Mouse (Mus musculus) CD4-positive, CD25-positive, alpha-beta regulatory T cell, adult 2 months (primary cell): ENCODE measurements around the gene Rpl22.

Source experiments
- DNase-seq: peaks from one replicate; pipeline ENCODE4 v3.0.0-alpha.2; 2012; ENCODE audit warnings: low read depth, low spot score

Rpl22 gene

GRCm38 (mm10) chr4:152296874-152297861, 28.4 kb upstream of the Rpl22 start, which contains the start of gene Icmt:
Icmt (plus strand) TSS chr4:152297227.
- peak; percentile 100 for DNase-seq

GRCm38 (mm10) chr4:152298836-152299235, 26.7 kb upstream of the Rpl22 start:
- no peak for DNase-seq

- DNase-seq = no peak
Measured at GRCm38 (mm10) chr4:152300375-152300774, 25.2 kb upstream of the Rpl22 start.

- no peak for DNase-seq
Measured at GRCm38 (mm10) chr4:152302012-152302411, 23.5 kb upstream of the Rpl22 start.

GRCm38 (mm10) chr4:152303172-152303571, 22.4 kb upstream of the Rpl22 start:
- no peak for DNase-seq

GRCm38 (mm10) chr4:152304685-152305084, 20.9 kb upstream of the Rpl22 start:
- no peak for DNase-seq

GRCm38 (mm10) chr4:152305991-152306390, 19.6 kb upstream of the Rpl22 start:
- DNase-seq = no peak

GRCm38 (mm10) chr4:152307542-152307941, 18.0 kb upstream of the Rpl22 start:
- no peak for DNase-seq

- no peak for DNase-seq
Measured at GRCm38 (mm10) chr4:152312186-152312585, 13.4 kb upstream of the Rpl22 start.

- DNase-seq = peak; percentile 42
Measured at GRCm38 (mm10) chr4:152313211-152313632, 12.3 kb upstream of the Rpl22 start.

- peak; percentile 37 for DNase-seq
Measured at GRCm38 (mm10) chr4:152313934-152314333, 11.6 kb upstream of the Rpl22 start.

GRCm38 (mm10) chr4:152315498-152316213, 9.9 kb upstream of the Rpl22 start:
- no peak for DNase-seq

GRCm38 (mm10) chr4:152317631-152318033, 7.9 kb upstream of the Rpl22 start:
- DNase-seq = no peak

GRCm38 (mm10) chr4:152318517-152319234, 6.9 kb upstream of the Rpl22 start, which contains the start of gene Rnf207:
Rnf207 (minus strand) TSS chr4:152318993.
- DNase-seq = peak; percentile 71

- DNase-seq = no peak
Measured at GRCm38 (mm10) chr4:152321464-152321863, 4.1 kb upstream of the Rpl22 start.

- DNase-seq = no peak
Measured at GRCm38 (mm10) chr4:152324641-152325562, 640 bp upstream of the Rpl22 start.

GRCm38 (mm10) chr4:152326543-152326942, 1.0 kb downstream of the Rpl22 start:
- no peak for DNase-seq

- peak; percentile 62 for DNase-seq
Measured at GRCm38 (mm10) chr4:152328691-152329090, 3.1 kb downstream of the Rpl22 start.

- peak; percentile 73 for DNase-seq
Measured at GRCm38 (mm10) chr4:152332952-152333351, 7.4 kb downstream of the Rpl22 start.

- DNase-seq = no peak
Measured at GRCm38 (mm10) chr4:152333587-152333986, 8.0 kb downstream of the Rpl22 start.

GRCm38 (mm10) chr4:152337772-152338171, 12.2 kb downstream of the Rpl22 start:
- DNase-seq = no peak
